Mouse (Mus musculus) NIH3T3 (cell line): ENCODE measurements around the gene Bcorl1.

Source experiments
- DNase-seq: peaks from one replicate; pipeline ENCODE4 v3.0.0-alpha.2; 2012; ENCODE audit warnings: low read depth

Gene Bcorl1

DNA sequence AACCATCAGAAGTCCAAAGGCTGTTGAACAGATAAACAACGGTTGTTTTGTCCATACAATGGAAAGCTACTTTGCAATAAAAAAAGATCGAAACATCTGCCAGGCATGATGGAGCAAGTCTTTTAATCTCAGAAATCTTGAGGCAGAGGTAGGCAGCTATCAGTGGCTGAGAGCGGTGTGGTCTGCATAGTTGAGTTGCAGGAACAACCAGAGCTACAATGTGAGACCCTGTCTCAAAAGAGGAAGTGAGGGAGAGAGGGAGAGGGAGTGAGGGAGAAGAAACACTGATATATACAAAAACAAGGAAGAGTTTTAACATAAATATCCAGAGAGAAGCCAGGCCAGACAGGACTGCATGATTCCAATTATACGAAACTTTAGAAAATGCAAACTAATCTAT lies 103.5 kb downstream of the Bcorl1 start:
- DNase-seq: no peak

DNA sequence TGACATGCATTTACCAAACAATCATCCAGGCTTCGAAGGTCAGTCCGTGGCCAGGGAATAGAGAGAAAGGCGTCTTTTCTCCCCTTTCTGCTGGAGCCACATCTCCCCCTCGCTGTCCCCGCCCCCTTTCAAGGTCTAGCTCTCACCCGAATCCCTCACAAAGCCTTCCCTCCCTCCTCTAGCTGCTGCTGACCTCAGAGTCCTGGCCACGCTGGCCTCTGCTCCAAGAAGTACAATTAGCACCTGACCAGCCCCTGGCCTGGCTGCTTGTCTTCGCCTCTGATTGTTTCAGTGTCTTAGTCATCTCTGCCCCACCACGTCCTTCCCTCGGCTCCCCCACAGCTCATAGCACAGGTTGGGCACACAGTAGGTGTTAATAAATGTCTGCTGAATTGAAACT lies 108.5 kb downstream of the Bcorl1 start:
- no peak for DNase-seq

DNA sequence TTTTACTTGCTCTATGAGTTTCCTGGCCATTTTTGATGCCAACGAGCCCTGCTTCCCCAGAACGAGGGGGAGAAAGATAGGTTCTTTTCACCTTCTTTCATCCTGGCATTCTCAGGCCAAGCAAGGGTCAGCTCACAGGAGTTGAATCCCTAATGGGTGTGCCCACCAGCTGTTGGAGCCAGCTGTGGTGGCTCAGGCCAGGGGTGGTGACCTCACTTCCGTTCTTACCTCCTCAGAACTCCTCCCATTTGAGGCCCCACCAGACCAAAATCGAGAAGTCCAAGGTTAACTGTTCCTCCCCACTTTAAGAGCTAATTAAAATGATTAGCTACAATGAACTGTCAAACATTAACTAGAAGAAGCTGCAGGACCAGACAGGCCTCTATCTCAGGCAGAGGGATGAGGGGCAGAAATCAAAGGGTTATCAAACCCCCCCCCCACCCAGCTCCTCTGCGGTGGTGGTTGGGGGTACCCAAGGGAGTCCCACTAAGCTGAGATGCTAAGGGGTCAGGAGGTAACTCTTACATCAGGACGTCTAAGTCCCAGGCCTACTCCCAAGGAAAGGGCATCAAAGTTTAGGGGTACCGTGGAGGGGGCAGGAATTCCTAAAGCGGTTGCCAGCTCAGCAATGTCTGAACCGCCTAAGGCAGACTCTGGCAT lies 111.2 kb downstream of the Bcorl1 start:
- no peak for DNase-seq

DNA sequence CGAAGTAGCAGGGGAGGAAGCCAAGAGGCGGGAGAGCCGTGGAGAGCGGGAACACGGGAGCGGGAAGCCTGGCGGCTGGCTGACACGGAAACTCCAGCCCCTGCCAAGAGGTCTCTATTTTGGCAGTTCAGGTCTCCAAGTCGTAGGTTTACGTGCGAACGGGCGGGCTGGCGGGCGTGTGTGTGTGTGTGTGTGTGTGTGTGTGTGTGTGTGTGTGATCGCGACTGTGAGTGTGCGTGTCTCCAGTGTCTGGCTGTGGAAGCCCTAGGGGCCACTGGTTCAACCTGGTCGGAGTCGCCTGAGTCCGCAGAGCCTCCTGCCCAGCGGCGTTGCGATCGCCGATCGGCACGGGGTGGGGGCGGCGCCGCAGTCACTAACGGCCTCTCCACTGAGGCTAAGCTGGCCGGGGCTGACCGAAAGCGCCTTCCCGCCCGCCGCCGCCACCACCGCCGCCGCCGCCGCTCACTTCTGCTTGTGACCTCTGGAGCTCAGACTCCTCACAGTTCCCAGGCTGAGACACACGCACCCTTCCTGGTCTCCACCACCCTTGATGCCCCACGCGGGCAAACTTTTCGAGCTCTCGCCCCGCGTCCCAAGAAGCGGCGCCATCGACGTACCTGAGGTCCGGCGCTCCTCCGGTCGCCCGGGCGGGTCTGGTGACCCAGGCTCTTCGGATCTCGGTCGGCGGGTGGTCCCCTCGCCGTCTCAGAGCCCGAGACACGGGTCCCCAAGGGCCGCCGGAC lies 111.9 kb downstream of the Bcorl1 start:
- peak; percentile 44 for DNase-seq

DNA sequence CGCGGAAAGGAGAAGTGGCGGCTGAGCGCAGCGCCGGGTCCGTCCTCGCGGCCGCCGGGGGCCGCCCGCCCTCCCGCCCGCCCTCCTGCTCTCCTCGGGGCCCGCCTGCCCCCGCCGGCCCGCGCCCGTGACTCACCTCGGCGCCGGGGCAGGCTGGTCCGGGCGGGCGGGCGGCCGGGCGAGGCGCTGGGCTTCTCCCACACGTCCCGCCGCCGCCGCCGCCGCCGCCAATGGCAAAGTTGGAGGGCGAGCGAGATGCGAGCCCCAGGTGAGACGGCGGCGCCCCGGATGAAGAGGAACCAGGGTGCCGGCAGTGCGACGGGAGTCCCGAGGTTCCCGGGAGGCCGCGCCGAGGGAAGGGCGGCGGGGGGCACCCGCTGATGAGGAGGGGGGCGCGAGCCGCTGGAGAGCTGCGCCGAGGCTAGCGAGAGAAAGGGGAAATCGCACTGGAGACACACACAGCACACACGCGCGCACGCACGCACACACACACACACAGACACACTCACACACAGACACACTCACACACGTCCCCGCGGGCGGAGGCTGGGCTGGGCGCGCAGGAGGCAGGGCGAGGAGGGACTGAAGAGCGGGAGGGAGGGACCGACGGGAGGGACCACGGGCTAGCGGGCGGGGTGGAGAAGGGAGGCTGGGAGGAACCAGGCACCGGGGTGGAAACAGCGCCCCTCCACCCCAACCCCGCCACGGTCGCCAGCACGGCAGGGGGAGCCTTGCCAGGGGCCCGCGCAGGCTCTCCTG lies 112.8 kb downstream of the Bcorl1 start:
- peak; percentile 87 for DNase-seq

DNA sequence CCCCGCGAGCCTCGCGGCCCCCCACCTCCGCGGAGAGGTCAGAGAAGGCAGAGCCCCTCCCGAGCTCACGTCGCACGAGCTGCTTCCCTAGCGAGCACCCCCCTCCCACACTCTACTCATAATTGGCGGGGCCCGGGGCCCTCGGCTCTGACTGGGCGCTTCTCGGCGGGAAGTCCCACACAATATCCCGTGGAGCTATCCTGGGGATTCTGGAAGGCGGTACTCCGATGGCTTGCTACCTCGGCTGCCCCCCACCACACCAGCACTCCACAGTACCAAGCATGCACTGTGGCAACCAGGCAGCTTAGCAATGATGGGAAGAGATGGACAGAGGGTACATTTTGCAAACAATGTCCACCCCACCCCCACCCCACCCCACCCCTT lies 113.3 kb downstream of the Bcorl1 start:
- DNase-seq: no peak

DNA sequence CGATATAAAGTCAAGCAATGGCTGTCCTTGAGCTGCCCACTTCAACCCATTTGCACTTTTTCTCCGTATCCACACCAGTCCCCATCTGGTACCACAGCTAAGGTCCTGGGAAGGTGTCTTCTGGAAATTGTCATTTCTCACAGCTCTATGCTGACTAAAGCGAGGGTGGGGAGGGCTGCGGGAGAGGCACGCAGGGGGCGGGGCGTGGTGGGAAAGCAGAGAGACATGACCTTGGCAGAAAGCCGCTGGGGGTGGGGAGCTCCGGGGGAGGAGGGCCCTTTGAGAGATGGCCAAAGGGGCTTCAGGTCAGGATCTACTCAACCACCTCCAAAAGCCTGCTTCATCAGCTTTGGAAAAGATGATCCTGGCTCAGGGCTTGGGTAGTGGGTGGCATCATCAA lies 113.9 kb downstream of the Bcorl1 start:
- DNase-seq: peak; percentile 44

DNA sequence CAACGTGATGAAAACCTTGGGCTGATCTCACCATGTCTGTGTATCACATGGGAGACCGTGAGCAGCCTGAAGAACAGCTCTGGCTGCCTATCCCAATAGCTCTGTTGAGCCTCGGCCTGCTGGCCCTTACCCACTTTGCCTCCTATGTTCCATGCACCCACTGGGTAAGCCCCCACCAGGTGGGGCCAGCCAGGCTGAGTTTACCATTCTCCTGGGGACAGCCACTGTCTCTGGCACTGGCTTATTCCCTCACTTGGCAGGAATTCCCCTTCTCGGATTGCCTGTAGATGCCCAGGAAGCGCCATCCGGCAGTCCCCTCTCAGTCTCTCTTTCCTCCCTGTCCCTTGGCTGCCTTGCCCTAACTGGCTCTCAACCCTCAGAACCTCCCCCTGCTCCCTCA lies 115.8 kb downstream of the Bcorl1 start:
- no peak for DNase-seq
